Mouse (Mus musculus) spleen, adult 2 months (tissue): ENCODE data around the gene Fam126b. TPM values are rescaled to one million over a fixed set of nuclear protein-coding genes. Genes with fewer than 3 reads are reported as not detected.
"Not testable (repeated sequence)": the region's sequence is repeated elsewhere in the genome, so short reads cannot be mapped to it uniquely, and the experiment has no call there.

Experiments used
- DNase-seq, 2 experiments: peaks; one replicate each; pipeline versions ENCODE4 v3.0.0 to v3.0.0-alpha.2; 2012 to 2021; ENCODE audit warnings: low spot score in 2 of 2, low read depth in 1 of 2
- H3K27ac ChIP-seq: fragments of 200-500 bp; 2 replicates; pipeline ENCODE4 v1.5.1; 2012; ENCODE audit warnings: low read length, inconsistent platforms; ENCODE audit not compliant: insufficient read depth
- H3K27me3 ChIP-seq: fragments of 200-500 bp; 2 replicates; pipeline ENCODE4 v1.6.1; 2012; ENCODE audit warnings: mild to moderate bottlenecking, moderate library complexity, low read length, inconsistent platforms; ENCODE audit not compliant: control insufficient read depth, insufficient read depth
- H3K36me3 ChIP-seq: fragments of 200-500 bp; 2 replicates; pipeline ENCODE4 v1.6.1; 2012; ENCODE audit warnings: mild to moderate bottlenecking, low read length, inconsistent platforms; ENCODE audit not compliant: control insufficient read depth, insufficient read depth
- H3K4me1 ChIP-seq: fragments of 200-500 bp; 2 replicates; pipeline ENCODE4 v1.6.1; 2011; ENCODE audit warnings: inconsistent platforms; ENCODE audit not compliant: control insufficient read depth, insufficient read depth, insufficient read length
- H3K4me3 ChIP-seq: fragments of 200-500 bp; 2 replicates; pipeline ENCODE4 v1.5.1; 2011; ENCODE audit warnings: mild to moderate bottlenecking, inconsistent platforms; ENCODE audit not compliant: insufficient read depth, insufficient read length; ENCODE audit errors: extremely low read depth
- CTCF ChIP-seq: fragments of 200-500 bp; IDR thresholded peaks from 2 replicates; pipeline ENCODE4 v1.5.1; 2011; ENCODE audit warnings: mild to moderate bottlenecking, inconsistent platforms; ENCODE audit not compliant: insufficient read depth, insufficient read length, insufficient replicate concordance; ENCODE audit errors: extremely low read depth
- POLR2A ChIP-seq: fragments of 200-500 bp; IDR thresholded peaks from 2 replicates; pipeline ENCODE4 v1.6.1; 2011; ENCODE audit warnings: low read depth, low read length, inconsistent platforms
- WGBS: fragments of 180-500 bp; shearing (Covaris S2); methylation state at CpG from one replicate; pipeline ENCODE4 v1.1.7; 2018; 5-methylcytosine and 5-hydroxymethylcytosine counted together
- polyA plus RNA-seq: library from polyadenylated mRNA; depleted of rRNA; stranded (reverse); fragments of >200 nt; gene quantifications from 2 replicates; pipeline ENCODE4 v1.2.3, GENCODE M21; 2012

Fam126b gene
- polyA plus RNA-seq, 1 experiment: 0.67 TPM

DNA sequence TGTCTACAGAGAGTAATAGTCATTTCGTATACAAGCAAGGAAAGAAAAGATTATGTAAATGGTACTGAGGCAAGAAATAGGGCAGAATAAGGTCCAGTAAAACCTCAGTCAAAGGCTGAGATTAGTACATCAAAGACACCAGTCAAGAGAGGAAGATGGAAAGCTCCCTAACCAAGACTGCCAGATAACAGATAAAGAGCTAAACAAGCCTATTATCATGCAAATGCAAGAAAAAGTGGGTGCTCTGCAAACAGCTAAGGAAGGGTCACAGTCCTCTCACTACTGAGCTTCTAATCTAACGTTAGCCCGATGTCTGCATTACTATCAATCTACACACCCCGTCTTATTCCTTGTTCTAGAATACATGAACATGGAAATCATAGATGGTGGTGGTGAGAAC lies 15.7 kb downstream of the Fam126b start:
- no peaks in the 10 kb centered on the region for H3K4me1 ChIP-seq
- 84% methylated on average over 4 of the region's 4 CpGs for WGBS

GRCm38 (mm10) chr1:58568456-58569130 lies 17.5 kb downstream of the Fam126b start:
- no peaks in the 10 kb centered on the region for H3K4me1 ChIP-seq
- DNase-seq: no peak
- no peak overlapping the region for H3K4me3 ChIP-seq

More for the DNA sequence above, 15.7 kb downstream of the Fam126b start:
- Histone ChIP-seq H3K27me3 (no peaks in the 10 kb centered on the region), H3K4me3 (no peak overlapping the region), H3K36me3 (no peaks in the 10 kb centered on the region), H3K27ac (no peak overlapping the region)
- no peak for DNase-seq
- TF ChIP-seq CTCF (no peak), POLR2A (no peak)

DNA sequence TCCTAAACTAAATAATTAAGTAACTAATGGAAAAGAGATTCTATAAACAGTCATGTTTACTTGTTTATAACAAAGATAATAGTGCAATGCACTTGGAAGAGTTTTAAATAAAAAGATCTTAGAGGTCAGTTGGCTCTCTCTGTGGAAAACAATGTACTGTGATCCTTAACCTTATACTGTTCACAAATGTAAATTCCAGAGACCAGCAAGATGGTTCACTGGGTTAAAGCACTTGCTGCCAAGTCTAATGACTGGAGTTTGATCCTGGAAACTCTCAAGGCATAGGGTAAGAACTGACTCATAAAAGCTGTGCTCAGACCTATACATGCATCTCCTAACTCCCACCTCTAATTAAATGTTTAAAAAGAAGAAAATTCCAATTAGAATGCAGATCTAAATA lies 19.5 kb downstream of the Fam126b start:
- TF ChIP-seq CTCF (no peak), POLR2A (no peak)
- Histone ChIP-seq H3K4me3 (no peak overlapping the region), H3K27ac (no peak overlapping the region), H3K4me1 (no peaks in the 10 kb centered on the region), H3K36me3 (no peaks in the 10 kb centered on the region; the same call in 1 of the 2 replicates), H3K27me3 (no peaks in the 10 kb centered on the region)
- DNase-seq: no peak

More at GRCm38 (mm10) chr1:58568456-58569130, 17.5 kb downstream of the Fam126b start:
- H3K27me3 ChIP-seq: no peaks in the 10 kb centered on the region
- no peak overlapping the region for H3K27ac ChIP-seq
- TF ChIP-seq POLR2A (no peak), CTCF (no peak)
- H3K36me3 ChIP-seq: no peaks in the 10 kb centered on the region; the same call in 1 of the 2 replicates

GRCm38 (mm10) chr1:58564981-58565380 lies 21.1 kb downstream of the Fam126b start:
- Histone ChIP-seq H3K36me3 (no peaks in the 10 kb centered on the region; the same call in 1 of the 2 replicates), H3K27me3 (no peaks in the 10 kb centered on the region), H3K27ac (no peak overlapping the region), H3K4me1 (no peaks in the 10 kb centered on the region), H3K4me3 (no peak overlapping the region)
- no peak for DNase-seq
- WGBS: 93% methylated on average over 5 of the region's 5 CpGs
- TF ChIP-seq CTCF (no peak), POLR2A (no peak)

DNA sequence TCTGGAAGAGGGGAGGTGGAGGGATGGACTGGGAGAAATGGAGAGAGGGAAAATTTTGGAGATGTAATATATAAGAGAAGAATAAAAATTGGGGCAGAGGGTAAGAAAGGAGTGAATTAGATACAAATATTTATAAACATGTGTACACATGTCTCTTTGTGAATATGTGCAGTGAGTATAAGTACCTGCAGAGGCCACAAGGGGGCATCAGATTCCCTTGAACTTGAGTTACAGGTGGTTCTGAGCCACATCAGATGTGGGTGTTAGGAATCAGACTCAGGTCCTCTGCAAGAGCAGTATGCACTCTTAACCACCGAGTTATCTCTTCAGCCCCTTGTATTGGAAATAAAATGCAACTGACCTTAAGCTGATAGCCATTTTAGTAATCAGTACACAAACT lies 23.7 kb downstream of the Fam126b start:
- no peak overlapping the region for H3K27ac ChIP-seq
- 80% methylated on average over 1 of the region's 1 CpGs for WGBS
- no peak overlapping the region for H3K4me3 ChIP-seq
- H3K27me3 ChIP-seq: no peaks in the 10 kb centered on the region
- no peak for TF ChIP-seq POLR2A
- no peak for TF ChIP-seq CTCF
- H3K36me3 ChIP-seq: no peaks in the 10 kb centered on the region; the same call in 1 of the 2 replicates
- no peaks in the 10 kb centered on the region for H3K4me1 ChIP-seq
- DNase-seq: peak; percentile 25 to 56

DNA sequence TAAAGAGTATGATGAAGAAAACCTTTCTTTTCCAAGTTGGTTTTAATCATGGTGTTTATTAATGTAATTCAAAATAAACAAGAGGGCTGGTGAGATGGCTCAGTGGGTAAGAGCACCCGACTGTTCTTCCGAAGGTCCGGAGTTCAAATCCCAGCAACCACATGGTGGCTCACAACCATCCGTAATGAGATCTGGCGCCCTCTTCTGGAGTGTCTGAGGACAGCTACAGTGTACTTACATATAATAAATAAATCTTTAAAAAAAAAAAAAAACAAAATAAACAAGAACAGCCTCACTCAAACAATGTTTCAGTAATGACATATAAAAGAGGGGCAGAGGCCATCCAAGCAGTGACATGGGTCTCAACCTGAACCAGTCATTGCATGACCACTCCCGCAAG lies 25.8 kb downstream of the Fam126b start:
- not testable (repeated sequence) for H3K36me3 ChIP-seq, H3K27me3 ChIP-seq, H3K4me3 ChIP-seq, DNase-seq, H3K27ac ChIP-seq, H3K4me1 ChIP-seq
- 91% methylated on average over 6 of the region's 6 CpGs for WGBS

DNA sequence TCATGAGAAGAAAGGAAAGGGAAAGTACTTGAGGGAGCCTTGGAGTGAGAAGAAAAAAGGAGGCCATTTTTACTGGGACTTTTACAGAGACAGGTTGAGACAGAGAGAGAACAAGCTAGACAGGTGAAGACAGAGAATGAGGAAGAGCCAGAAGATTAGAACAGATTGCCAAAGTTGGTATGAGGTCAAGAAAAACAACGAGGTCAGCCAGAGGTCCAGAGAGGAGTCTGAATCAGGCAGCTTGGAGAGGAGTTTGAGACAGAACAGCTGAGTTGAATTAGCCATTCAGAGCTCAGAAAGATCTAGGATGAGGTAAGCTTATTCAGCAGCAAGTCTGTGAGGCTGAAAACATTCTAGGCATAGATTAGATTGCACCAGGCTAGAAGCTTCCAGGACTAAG lies 44.7 kb downstream of the Fam126b start:
- H3K27me3 ChIP-seq: no peaks in the 10 kb centered on the region
- H3K27ac ChIP-seq: no peak overlapping the region
- H3K36me3 ChIP-seq: peaks cover 16% of the 10 kb centered on the region
- WGBS: 91% methylated on average over 1 of the region's 1 CpGs
- TF ChIP-seq CTCF (no peak), POLR2A (no peak)
- DNase-seq: no peak
- no peak overlapping the region for H3K4me3 ChIP-seq
- H3K4me1 ChIP-seq: no peaks in the 10 kb centered on the region
